Mouse (Mus musculus): ENCODE results near the gene Gm10447. TPM values are rescaled to one million over a fixed set of nuclear protein-coding genes. Genes with fewer than 3 reads are reported as not detected.

The Gm10447 gene
- total RNA-seq (2017) = not detected in 2 replicates

- ATAC-seq (replicated peaks; ENCODE audit: low read depth, poor library complexity, severe bottlenecking) = peak; percentile 74
Measured at GRCm38 (mm10) chr11:53456474-53457371, at the start of gene Gm10447, which contains the start of gene Shroom1. Gene Gm10447, minus strand, starts transcription at chr11:53457110. Gene Shroom1, plus strand, starts transcription at chr11:53457205.

- no peak for ATAC-seq (replicated peaks; ENCODE audit: low read depth, poor library complexity, severe bottlenecking)
Measured at GRCm38 (mm10) chr11:53505026-53505663, 48.2 kb upstream of the Gm10447 start.

- ATAC-seq (replicated peaks; ENCODE audit: low read depth, poor library complexity, severe bottlenecking) = no peak
Measured at GRCm38 (mm10) chr11:53504376-53504775, 47.5 kb upstream of the Gm10447 start.

- 0 out of 2 replicates have a peak, but pooled peaks have one; percentile 43 for ATAC-seq (replicated peaks; ENCODE audit: low read depth, poor library complexity, severe bottlenecking)
Measured at GRCm38 (mm10) chr11:53503738-53504137, 46.8 kb upstream of the Gm10447 start.

- ATAC-seq (replicated peaks; ENCODE audit: low read depth, poor library complexity, severe bottlenecking) = 0 out of 2 replicates have a peak, but pooled peaks have one; percentile 42
Measured at GRCm38 (mm10) chr11:53502039-53502765, 45.3 kb upstream of the Gm10447 start.

- peak; percentile 33; the same call in 1 of the 2 replicates for ATAC-seq (replicated peaks; ENCODE audit: low read depth, poor library complexity, severe bottlenecking)
Measured at GRCm38 (mm10) chr11:53500569-53500968, 43.7 kb upstream of the Gm10447 start.

- peak; percentile 72 for ATAC-seq (replicated peaks; ENCODE audit: low read depth, poor library complexity, severe bottlenecking)
Measured at GRCm38 (mm10) chr11:53496946-53497345, 40.0 kb upstream of the Gm10447 start.

- ATAC-seq (replicated peaks; ENCODE audit: low read depth, poor library complexity, severe bottlenecking) = no peak
Measured at GRCm38 (mm10) chr11:53495417-53495816, 38.5 kb upstream of the Gm10447 start.

GRCm38 (mm10) chr11:53493243-53493955, 36.5 kb upstream of the Gm10447 start:
- no peak for ATAC-seq (replicated peaks; ENCODE audit: low read depth, poor library complexity, severe bottlenecking)

- no peak for ATAC-seq (replicated peaks; ENCODE audit: low read depth, poor library complexity, severe bottlenecking)
Measured at GRCm38 (mm10) chr11:53491954-53492401, 35.1 kb upstream of the Gm10447 start.

- ATAC-seq (replicated peaks; ENCODE audit: low read depth, poor library complexity, severe bottlenecking) = no peak
Measured at GRCm38 (mm10) chr11:53489421-53489820, 32.5 kb upstream of the Gm10447 start.

GRCm38 (mm10) chr11:53489007-53489406, 32.1 kb upstream of the Gm10447 start:
- no peak for ATAC-seq (replicated peaks; ENCODE audit: low read depth, poor library complexity, severe bottlenecking)

- ATAC-seq (replicated peaks; ENCODE audit: low read depth, poor library complexity, severe bottlenecking) = peak; percentile 64
Measured at GRCm38 (mm10) chr11:53486822-53487594, 30.1 kb upstream of the Gm10447 start.

GRCm38 (mm10) chr11:53486351-53486750, 29.4 kb upstream of the Gm10447 start:
- no peak for ATAC-seq (replicated peaks; ENCODE audit: low read depth, poor library complexity, severe bottlenecking)

- no peak for ATAC-seq (replicated peaks; ENCODE audit: low read depth, poor library complexity, severe bottlenecking)
Measured at GRCm38 (mm10) chr11:53485719-53486118, 28.8 kb upstream of the Gm10447 start.

- peak; percentile 20; the same call in 1 of the 2 replicates for ATAC-seq (replicated peaks; ENCODE audit: low read depth, poor library complexity, severe bottlenecking)
Measured at GRCm38 (mm10) chr11:53483159-53483891, 26.4 kb upstream of the Gm10447 start.

GRCm38 (mm10) chr11:53481088-53481730, 24.3 kb upstream of the Gm10447 start:
- ATAC-seq (replicated peaks; ENCODE audit: low read depth, poor library complexity, severe bottlenecking) = peak; percentile 53; the same call in 1 of the 2 replicates
